Mouse (Mus musculus) Patski (cell line): ENCODE data around the gene Dhrs4. TPM values are rescaled to one million over a fixed set of nuclear protein-coding genes. Genes with fewer than 3 reads are reported as not detected.

Experiments
- ATAC-seq: fragments of 100-300 bp; one replicate; pipeline ENCODE4 v1.8.0; 2021
- CTCF ChIA-PET: fragments of 350-600 bp; sonication (Branson Sonifier 250); formaldehyde crosslinking; loops from one replicate; lab custom pipeline; 2022; ENCODE audit warnings: inconsistent platforms; lab: Charles Lee
- POLR2A ChIA-PET: fragments of 350-600 bp; sonication (Branson Sonifier 250); formaldehyde crosslinking; loops from one replicate; lab custom pipeline; 2022; ENCODE audit warnings: antibody characterized with exemption, inconsistent platforms; lab: Charles Lee
- DNase-seq: peaks from one replicate; pipeline ENCODE4 v3.0.0-alpha.2; 2011; ENCODE audit warnings: low read depth, low spot score
- H3K27me3 ChIP-seq: fragments of 371-371 bp; one replicate; pipeline ENCODE4 v1.5.1; 2021
- CTCF ChIP-seq: fragments of 100-300 bp; IDR thresholded peaks from one replicate; pipeline ENCODE4 v1.5.1; 2021
- in situ Hi-C: fragments of 300-500 bp; cut with MboI; formaldehyde crosslinking; loops from 3 replicates; pipeline ENCODE4 v1.11.1; 2018; ENCODE audit warnings: low pct_unique_long_range_greater_than_20kb, mixed read lengths
- polyA plus RNA-seq: library from polyadenylated mRNA; unstranded; gene quantifications from one replicate; pipeline ENCODE4 v1.2.3, GENCODE M21; 2021

Gene Dhrs4
- polyA plus RNA-seq, 1 experiment from 2014 or later = 71.3 TPM

DNA sequence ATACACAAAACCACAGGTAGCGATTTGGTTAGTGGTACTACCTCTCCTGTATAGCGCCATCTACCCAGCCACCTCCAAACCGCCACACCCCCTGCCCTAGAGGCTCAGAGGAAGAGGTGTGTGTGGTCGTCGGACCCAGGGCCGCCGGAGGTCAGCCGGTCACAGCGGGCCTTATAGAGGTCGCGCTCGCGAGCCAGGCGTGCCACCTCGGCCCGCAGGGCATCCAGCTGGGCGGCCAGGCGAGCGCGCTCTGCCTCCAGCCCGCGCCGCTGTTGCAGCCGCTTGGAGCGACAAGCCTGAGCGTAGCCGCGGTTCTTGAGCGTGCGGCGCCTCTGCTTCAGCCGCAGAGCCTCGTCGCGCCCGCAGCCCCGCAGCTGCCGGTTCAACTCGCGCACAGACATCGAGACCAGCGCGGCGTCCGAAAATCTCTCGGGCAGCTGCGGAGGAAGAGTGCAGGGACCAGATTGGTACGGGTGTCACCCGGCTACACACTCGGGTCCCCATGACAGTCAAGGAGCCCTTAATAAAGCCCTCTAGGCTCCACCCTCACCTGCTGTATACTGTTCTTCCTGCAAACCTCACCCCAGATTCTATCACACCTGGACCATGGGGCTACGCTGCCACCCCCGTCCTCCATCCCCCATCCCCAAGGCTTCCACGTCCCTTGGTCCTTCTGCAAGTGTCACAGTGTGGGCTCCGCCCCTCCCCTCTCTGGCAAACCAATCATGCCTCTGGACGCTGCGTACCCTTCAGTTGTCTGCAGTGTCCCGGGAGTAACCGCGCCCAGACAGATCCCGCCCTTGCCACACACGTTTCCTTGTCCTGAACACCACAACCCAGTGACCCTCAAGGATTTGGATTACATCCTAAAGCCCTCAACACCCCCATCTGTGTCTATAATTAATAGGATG is 42.1 kb downstream of the Dhrs4 start:
- TF ChIP-seq CTCF = no peak
- in situ Hi-C loops = no loop called here
- POLR2A ChIA-PET = no interaction called here
- H3K27me3 ChIP-seq = peaks cover 66% of the 10 kb centered on the region
- DNase-seq (no peak), ATAC-seq (no peak)
- CTCF ChIA-PET = interaction anchor here (0.8 kb wide), 1 partner anchor 25 kb away, joined by 3 read pairs; no protein-coding TSS in a partner anchor

DNA sequence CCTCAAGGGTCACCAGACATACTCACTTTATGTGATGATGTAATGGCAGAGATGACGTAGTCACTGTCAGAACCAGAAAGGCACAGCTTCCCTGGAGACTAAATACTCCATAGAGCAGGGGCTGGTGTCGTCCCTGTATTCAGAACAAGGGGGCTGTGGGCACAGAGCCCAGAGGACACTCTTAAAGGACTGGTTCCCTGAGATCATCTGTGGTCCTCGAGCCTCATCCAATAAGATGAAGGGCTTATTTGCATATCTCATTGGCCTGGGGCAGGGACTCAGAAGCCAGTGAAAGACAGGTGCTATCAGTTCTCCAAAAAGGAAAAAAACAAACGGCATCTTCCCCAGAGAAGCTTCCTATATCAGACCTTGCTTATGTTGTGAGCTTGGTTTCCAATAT is 45.5 kb downstream of the Dhrs4 start:
- TF ChIP-seq CTCF = no peak
- in situ Hi-C loops = no loop called here
- DNase-seq (no peak), ATAC-seq (no peak)
- H3K27me3 ChIP-seq = peaks cover 47% of the 10 kb centered on the region
- ChIA-PET CTCF (interaction anchor here (1.1 to 1.8 kb wide), 2 partner anchors 10 to 27 kb away, joined by 4 read pairs; no protein-coding TSS in a partner anchor), POLR2A (interaction anchor here (0.5 to 0.7 kb wide), 2 partner anchors 18 to 49 kb away, joined by 3 read pairs; no protein-coding TSS in a partner anchor)

DNA sequence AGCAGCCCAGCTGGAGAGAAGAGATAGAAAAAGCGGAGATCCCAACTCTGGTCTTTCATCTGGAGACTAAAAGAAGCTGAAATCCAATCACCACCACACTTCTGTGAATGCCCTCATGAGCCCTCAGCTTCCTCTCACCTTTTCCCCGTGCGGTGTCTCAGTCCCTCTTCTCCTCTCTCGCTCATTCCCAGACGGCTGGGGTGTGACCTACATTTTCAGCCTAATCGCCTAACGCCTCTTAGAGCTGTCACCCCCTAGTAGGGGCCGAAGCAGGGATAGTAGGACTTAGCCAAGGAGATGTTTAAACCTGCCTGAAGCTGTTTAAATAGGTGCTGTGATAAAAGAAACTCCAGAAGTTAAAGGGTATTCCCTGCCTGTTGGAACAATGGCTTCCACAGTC is 46.2 kb downstream of the Dhrs4 start, which contains the start of gene Nrl:
Gene Nrl (minus strand): TSS at position 197 of the 400 bp plus-strand sequence.
- DNase-seq = no peak
- no peak for TF ChIP-seq CTCF
- CTCF ChIA-PET = interaction anchor here (1.1 to 1.8 kb wide), 2 partner anchors 9 to 28 kb away, joined by 4 read pairs; no protein-coding TSS in a partner anchor
- in situ Hi-C loops = no loop called here
- POLR2A ChIA-PET = no interaction called here
- H3K27me3 ChIP-seq = peaks cover 48% of the 10 kb centered on the region
- no peak for ATAC-seq

DNA sequence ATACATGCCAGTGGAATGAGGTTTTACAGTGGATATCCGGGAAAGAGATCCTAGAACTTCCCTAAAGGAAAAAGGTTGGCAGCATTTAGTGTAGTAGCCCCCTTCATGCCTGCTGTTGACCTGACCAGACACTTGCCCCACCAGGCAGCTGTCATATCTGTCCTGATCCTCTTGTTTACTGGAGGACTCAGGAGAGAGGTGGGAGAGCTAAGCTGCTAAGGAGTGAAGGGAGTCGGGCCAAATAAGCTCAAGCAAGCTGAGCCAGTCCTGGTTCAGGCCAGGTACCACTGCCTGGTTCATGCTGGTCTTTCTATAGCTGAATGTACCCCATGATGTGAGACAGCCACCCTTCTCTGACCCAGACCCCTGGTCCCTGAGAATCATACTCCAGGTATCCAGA is 48.1 kb downstream of the Dhrs4 start:
- TF ChIP-seq CTCF = no peak
- no peak for ATAC-seq
- POLR2A ChIA-PET = no interaction called here
- in situ Hi-C loops = no loop called here
- H3K27me3 ChIP-seq = peaks cover 47% of the 10 kb centered on the region
- CTCF ChIA-PET = interaction anchor here (1.6 kb wide), 1 partner anchor 11 kb away, joined by 6 read pairs; no protein-coding TSS in a partner anchor
- DNase-seq = no peak

DNA sequence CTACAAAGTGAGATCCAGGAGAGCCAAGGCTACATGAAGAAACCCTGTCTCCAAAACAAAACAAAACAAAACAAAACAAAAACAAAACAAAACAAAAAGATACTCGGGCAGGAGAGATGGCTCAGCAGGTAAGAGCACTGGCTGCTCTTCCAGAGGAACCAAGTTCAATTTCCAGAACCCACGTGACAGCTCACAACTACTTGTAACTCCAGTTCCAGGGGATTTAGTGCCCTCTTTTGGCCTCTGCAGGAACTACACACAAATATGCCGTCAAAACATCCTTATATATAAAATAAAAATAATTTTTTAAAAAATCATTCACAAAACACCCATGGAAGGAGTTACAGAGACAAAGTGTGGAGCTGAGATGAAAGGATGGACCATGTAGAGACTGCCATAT is 49.4 kb downstream of the Dhrs4 start:
- POLR2A ChIA-PET = interaction anchor here (1.1 kb wide), 1 partner anchor 12 kb away, joined by 3 read pairs; no protein-coding TSS in a partner anchor
- peaks cover 46% of the 10 kb centered on the region for H3K27me3 ChIP-seq
- no peak for DNase-seq
- CTCF ChIA-PET = interaction anchor here (0.6 to 1.7 kb wide), 5 partner anchors 9 to 49 kb away, joined by 3 to 6 read pairs (median 4); partner anchors contain the start of gene Dhrs4
- no peak for ATAC-seq
- in situ Hi-C loops = no loop called here
- TF ChIP-seq CTCF = peak; percentile 66

DNA sequence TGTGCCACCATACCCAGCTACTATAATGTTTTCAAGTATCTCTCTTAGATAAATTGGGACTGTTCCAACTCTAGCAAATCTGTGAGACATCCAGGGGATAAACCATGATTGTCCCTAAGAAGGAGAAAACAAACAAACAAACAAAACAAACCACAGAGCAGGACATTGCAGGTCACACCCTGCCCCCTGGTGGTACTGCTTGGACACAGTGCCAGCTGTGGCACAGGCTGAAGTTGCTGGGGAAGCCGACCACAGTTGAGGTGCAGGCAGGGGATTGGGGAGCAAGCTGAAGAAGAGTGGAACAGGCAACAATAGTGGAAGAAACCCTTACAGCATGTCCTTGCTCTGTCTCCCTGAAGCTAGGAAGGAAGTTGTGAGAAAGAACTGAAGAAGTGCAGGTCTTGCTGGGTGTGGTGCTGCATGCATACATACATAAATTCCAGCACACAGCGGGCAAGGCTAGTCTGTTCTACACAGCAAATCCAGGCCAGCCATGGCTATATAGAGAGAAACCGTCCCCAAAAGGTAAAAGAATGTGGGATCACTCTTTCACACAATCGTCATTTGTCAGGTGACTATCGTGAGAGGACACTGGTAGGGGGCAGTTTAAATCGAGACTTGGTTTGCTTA is 57.7 kb downstream of the Dhrs4 start:
- in situ Hi-C loops = loop anchor here (10.0 kb wide), 1 partner anchor 411 kb away; no protein-coding TSS in a partner anchor
- ChIA-PET POLR2A (interaction anchor here (0.5 kb wide), 1 partner anchor 14 kb away, joined by 5 read pairs; no protein-coding TSS in a partner anchor), CTCF (interaction anchor here (1.1 to 1.7 kb wide), 5 partner anchors 11 to 39 kb away, joined by 3 to 8 read pairs (median 4); no protein-coding TSS in a partner anchor)
- no peak for ATAC-seq
- peaks cover 21% of the 10 kb centered on the region for H3K27me3 ChIP-seq
- DNase-seq = no peak
- TF ChIP-seq CTCF = no peak

Other genes starting within 250 kb of the Dhrs4 start
- gene Carmil3, start 11.9 kb downstream of the Dhrs4 start, polyA plus RNA-seq = 2.6 TPM
- not detected for gene Cpne6, start 31.7 kb downstream of the Dhrs4 start, polyA plus RNA-seq
- gene Nrl, start 46.2 kb downstream of the Dhrs4 start, polyA plus RNA-seq = not detected
- 109 TPM for gene Pck2, start 61.5 kb downstream of the Dhrs4 start, polyA plus RNA-seq
- gene Dcaf11, start 81.2 kb downstream of the Dhrs4 start, polyA plus RNA-seq = 71.7 TPM
- 4.7 TPM for gene A730061H03Rik, start 81.6 kb downstream of the Dhrs4 start, polyA plus RNA-seq
- gene Fitm1, start 96.9 kb downstream of the Dhrs4 start, polyA plus RNA-seq = not detected
- 243 TPM for gene Psme1, start 99.4 kb downstream of the Dhrs4 start, polyA plus RNA-seq
- 7.3 TPM for gene Emc9, start 106.5 kb downstream of the Dhrs4 start, polyA plus RNA-seq
- 177 TPM for gene Psme2, start 112.4 kb downstream of the Dhrs4 start, polyA plus RNA-seq
- 28.0 TPM for gene Rnf31, start 113.0 kb downstream of the Dhrs4 start, polyA plus RNA-seq
- gene Irf9, start 124.8 kb downstream of the Dhrs4 start, polyA plus RNA-seq = 24.2 TPM
- gene Rec8, start 139.3 kb downstream of the Dhrs4 start, polyA plus RNA-seq = not detected
- gene Ipo4, start 157.2 kb downstream of the Dhrs4 start, polyA plus RNA-seq = 116 TPM
- 1.5 TPM for gene Gm49378, start 159.1 kb downstream of the Dhrs4 start, polyA plus RNA-seq
- gene Tm9sf1, start 165.0 kb downstream of the Dhrs4 start, polyA plus RNA-seq = 109 TPM
- 0.42 TPM for gene Tssk4, start 171.4 kb downstream of the Dhrs4 start, polyA plus RNA-seq
- 29.7 TPM for gene Mdp1, start 181.8 kb downstream of the Dhrs4 start, polyA plus RNA-seq
- 35.9 TPM for gene Gmpr2, start 193.2 kb downstream of the Dhrs4 start, polyA plus RNA-seq
- gene Nedd8, start 193.4 kb downstream of the Dhrs4 start, polyA plus RNA-seq = 325 TPM
- 19.5 TPM for gene Tinf2, start 203.1 kb downstream of the Dhrs4 start, polyA plus RNA-seq
- gene Tgm1, start 235.2 kb downstream of the Dhrs4 start, polyA plus RNA-seq = 0.12 TPM
- gene Rabggta, start 243.5 kb downstream of the Dhrs4 start, polyA plus RNA-seq = 32.8 TPM